Mouse (Mus musculus) hindbrain, embryonic 13.5 days (tissue): ENCODE measurements around the gene Zyg11b. TPM values are rescaled to one million over a fixed set of nuclear protein-coding genes. Genes with fewer than 3 reads are reported as not detected.
A peak's percentile ranks its signal among the peaks of the same experiment; 100 is the strongest.

Experiments
- ATAC-seq: fragments of 200-750 bp; cut with Nextera tagmentation; 2 replicates; pipeline ENCODE4 v1.8.0; 2017; ENCODE audit warnings: moderate TSS enrichment; ENCODE audit not compliant: low FRiP score
- H3K27ac ChIP-seq: fragments of 300-500 bp; sonication (generic); 2 replicates; pipeline ENCODE4 v1.5.1; 2015; ENCODE audit warnings: inconsistent platforms, mild to moderate bottlenecking, moderate library complexity
- H3K27me3 ChIP-seq: fragments of 300-500 bp; sonication (generic); 2 replicates; pipeline ENCODE4 v1.6.1; 2015; ENCODE audit warnings: mild to moderate bottlenecking, inconsistent platforms
- H3K36me3 ChIP-seq: fragments of 300-500 bp; sonication (generic); 2 replicates; pipeline ENCODE4 v1.6.1; 2015; ENCODE audit warnings: mild to moderate bottlenecking, inconsistent platforms
- H3K4me1 ChIP-seq: fragments of 300-500 bp; sonication (generic); replicated peaks from 2 replicates; pipeline ENCODE4 v1.6.1; 2015; ENCODE audit warnings: inconsistent platforms
- H3K4me2 ChIP-seq: fragments of 300-500 bp; sonication (generic); 2 replicates; pipeline ENCODE4 v1.6.1; 2015; ENCODE audit warnings: inconsistent platforms, mild to moderate bottlenecking, moderate library complexity
- H3K4me3 ChIP-seq: fragments of 300-500 bp; sonication (generic); 2 replicates; pipeline ENCODE4 v1.5.1; 2015; ENCODE audit warnings: mild to moderate bottlenecking, inconsistent platforms
- H3K9ac ChIP-seq: fragments of 300-500 bp; sonication (generic); 2 replicates; pipeline ENCODE4 v1.6.1; 2015; ENCODE audit warnings: mild to moderate bottlenecking, inconsistent platforms
- H3K9me3 ChIP-seq: fragments of 300-500 bp; sonication (generic); 2 replicates; pipeline ENCODE4 v1.6.1; 2016; ENCODE audit warnings: inconsistent platforms
- WGBS: fragments of 180-500 bp; shearing (Covaris S2); methylation state at CpG from one replicate; pipeline ENCODE4 v1.1.7; 2015; 5-methylcytosine and 5-hydroxymethylcytosine counted together
- polyA plus RNA-seq: library from polyadenylated mRNA; unstranded; fragments of >200 nt; fragmentation: Nextera tagmentation; extraction: Ambion mirVana; gene quantifications from 2 replicates; pipeline ENCODE4 v1.2.1, GENCODE M21; 2015

Gene Zyg11b
- polyA plus RNA-seq, 1 experiment from 2014 or later: 27.1 TPM

GRCm38 (mm10) chr4:108310706-108311105, 9.8 kb upstream of the Zyg11b start:
- WGBS: 78% methylated on average over 6 of the region's 6 CpGs

GRCm38 (mm10) chr4:108302296-108302890, 1.5 kb upstream of the Zyg11b start:
- no peak for ATAC-seq
- no peaks in the 10 kb centered on the region for H3K27me3 ChIP-seq
- WGBS: 74% methylated on average over 5 of the region's 5 CpGs
- H3K9ac ChIP-seq: no peak overlapping the region
- no peak overlapping the region for H3K4me2 ChIP-seq
- H3K9me3 ChIP-seq: 0 out of 2 replicates have a peak, but pooled peaks cover 1% of the 10 kb centered on the region
- no peak overlapping the region for H3K27ac ChIP-seq
- H3K4me1 ChIP-seq: peaks cover 26% of the 10 kb centered on the region
- no peak overlapping the region for H3K4me3 ChIP-seq
- no peaks in the 10 kb centered on the region for H3K36me3 ChIP-seq

More at GRCm38 (mm10) chr4:108310706-108311105, 9.8 kb upstream of the Zyg11b start:
- H3K4me3 ChIP-seq: no peak overlapping the region
- no peaks in the 10 kb centered on the region for H3K27me3 ChIP-seq
- no peak overlapping the region for H3K9ac ChIP-seq
- H3K27ac ChIP-seq: no peak overlapping the region
- ATAC-seq: no peak
- no peak overlapping the region for H3K4me2 ChIP-seq
- H3K36me3 ChIP-seq: no peaks in the 10 kb centered on the region
- 0 out of 2 replicates have a peak, but pooled peaks cover 3% of the 10 kb centered on the region for H3K9me3 ChIP-seq
- H3K4me1 ChIP-seq: no peaks in the 10 kb centered on the region

GRCm38 (mm10) chr4:108300266-108300665, 630 bp downstream of the Zyg11b start:
- peak overlapping the region; percentile 69 for H3K4me2 ChIP-seq
- no peaks in the 10 kb centered on the region for H3K9me3 ChIP-seq
- peak overlapping the region; percentile 94 for H3K9ac ChIP-seq
- no peaks in the 10 kb centered on the region for H3K36me3 ChIP-seq
- no peaks in the 10 kb centered on the region for H3K27me3 ChIP-seq
- no peak for ATAC-seq
- WGBS: under 1% methylated on average over 14 of the region's 14 CpGs
- peaks cover 26% of the 10 kb centered on the region for H3K4me1 ChIP-seq
- H3K27ac ChIP-seq: peak overlapping the region; percentile 94
- H3K4me3 ChIP-seq: peak overlapping the region; percentile 96

- peaks cover 8% of the 10 kb centered on the region for H3K36me3 ChIP-seq
- H3K4me1 ChIP-seq: no peaks in the 10 kb centered on the region
- no peak overlapping the region for H3K9ac ChIP-seq
- WGBS: 97% methylated on average over 3 of the region's 3 CpGs
- H3K4me2 ChIP-seq: no peak overlapping the region
- no peak overlapping the region for H3K4me3 ChIP-seq
- no peaks in the 10 kb centered on the region for H3K9me3 ChIP-seq
- no peak overlapping the region for H3K27ac ChIP-seq
- ATAC-seq: no peak
- H3K27me3 ChIP-seq: no peaks in the 10 kb centered on the region
Measured at GRCm38 (mm10) chr4:108276973-108277372, 23.9 kb downstream of the Zyg11b start.

GRCm38 (mm10) chr4:108272286-108272685, 28.6 kb downstream of the Zyg11b start:
- H3K9me3 ChIP-seq: no peaks in the 10 kb centered on the region
- no peak overlapping the region for H3K4me2 ChIP-seq
- peaks cover 20% of the 10 kb centered on the region for H3K36me3 ChIP-seq
- H3K9ac ChIP-seq: no peak overlapping the region
- H3K27ac ChIP-seq: no peak overlapping the region
- 80% methylated on average over 4 of the region's 4 CpGs for WGBS
- ATAC-seq: no peak
- no peaks in the 10 kb centered on the region for H3K4me1 ChIP-seq
- H3K27me3 ChIP-seq: no peaks in the 10 kb centered on the region
- no peak overlapping the region for H3K4me3 ChIP-seq

GRCm38 (mm10) chr4:108265774-108266173, 35.1 kb downstream of the Zyg11b start:
- Histone ChIP-seq H3K27me3 (no peaks in the 10 kb centered on the region), H3K9me3 (no peaks in the 10 kb centered on the region), H3K4me2 (no peak overlapping the region), H3K27ac (no peak overlapping the region), H3K9ac (no peak overlapping the region), H3K4me3 (no peak overlapping the region), H3K4me1 (no peaks in the 10 kb centered on the region), H3K36me3 (peaks cover 51% of the 10 kb centered on the region)
- no peak for ATAC-seq
- 92% methylated on average over 7 of the region's 7 CpGs for WGBS

GRCm38 (mm10) chr4:108253317-108253716, 47.6 kb downstream of the Zyg11b start:
- peaks cover 91% of the 10 kb centered on the region for H3K36me3 ChIP-seq
- ATAC-seq: no peak
- H3K4me3 ChIP-seq: no peak overlapping the region
- no peak overlapping the region for H3K9ac ChIP-seq
- no peak overlapping the region for H3K4me2 ChIP-seq
- WGBS: 93% methylated on average over 6 of the region's 6 CpGs
- no peaks in the 10 kb centered on the region for H3K4me1 ChIP-seq
- H3K27ac ChIP-seq: no peak overlapping the region
- no peaks in the 10 kb centered on the region for H3K9me3 ChIP-seq
- no peaks in the 10 kb centered on the region for H3K27me3 ChIP-seq

GRCm38 (mm10) chr4:108250501-108250900, 50.4 kb downstream of the Zyg11b start:
- H3K9ac ChIP-seq: no peak overlapping the region
- no peaks in the 10 kb centered on the region for H3K9me3 ChIP-seq
- H3K27me3 ChIP-seq: no peaks in the 10 kb centered on the region
- H3K4me1 ChIP-seq: no peaks in the 10 kb centered on the region
- WGBS: 98% methylated on average over 9 of the region's 9 CpGs
- H3K4me2 ChIP-seq: no peak overlapping the region
- peaks cover 73% of the 10 kb centered on the region for H3K36me3 ChIP-seq
- no peak overlapping the region for H3K4me3 ChIP-seq
- ATAC-seq: no peak
- H3K27ac ChIP-seq: no peak overlapping the region

- WGBS: 94% methylated on average over 3 of the region's 3 CpGs
Measured at GRCm38 (mm10) chr4:108249314-108249713, 51.6 kb downstream of the Zyg11b start.

GRCm38 (mm10) chr4:108233654-108234053, 67.2 kb downstream of the Zyg11b start:
- Histone ChIP-seq H3K9me3 (no peaks in the 10 kb centered on the region), H3K27me3 (no peaks in the 10 kb centered on the region), H3K4me3 (no peak overlapping the region), H3K27ac (no peak overlapping the region), H3K36me3 (peaks cover 71% of the 10 kb centered on the region), H3K4me1 (no peaks in the 10 kb centered on the region), H3K9ac (no peak overlapping the region), H3K4me2 (no peak overlapping the region)
- WGBS: 94% methylated on average over 3 of the region's 3 CpGs
- ATAC-seq: no peak

More at GRCm38 (mm10) chr4:108249314-108249713, 51.6 kb downstream of the Zyg11b start:
- no peak for ATAC-seq
- H3K4me1 ChIP-seq: no peaks in the 10 kb centered on the region
- H3K27ac ChIP-seq: no peak overlapping the region
- H3K27me3 ChIP-seq: no peaks in the 10 kb centered on the region
- H3K9me3 ChIP-seq: no peaks in the 10 kb centered on the region
- H3K36me3 ChIP-seq: peaks cover 74% of the 10 kb centered on the region
- H3K4me2 ChIP-seq: no peak overlapping the region
- no peak overlapping the region for H3K4me3 ChIP-seq
- no peak overlapping the region for H3K9ac ChIP-seq

GRCm38 (mm10) chr4:108225341-108225872, 75.5 kb downstream of the Zyg11b start:
- WGBS: 37% methylated on average over 3 of the region's 3 CpGs

GRCm38 (mm10) chr4:108222507-108222906, 78.4 kb downstream of the Zyg11b start:
- no peak overlapping the region for H3K9ac ChIP-seq
- no peak overlapping the region for H3K4me2 ChIP-seq
- no peaks in the 10 kb centered on the region for H3K36me3 ChIP-seq
- WGBS: 78% methylated on average over 5 of the region's 5 CpGs
- peaks cover 5% of the 10 kb centered on the region; the same call in 1 of the 2 replicates for H3K4me1 ChIP-seq
- ATAC-seq: no peak
- H3K4me3 ChIP-seq: no peak overlapping the region
- no peak overlapping the region for H3K27ac ChIP-seq
- H3K9me3 ChIP-seq: no peaks in the 10 kb centered on the region
- peaks cover 35% of the 10 kb centered on the region for H3K27me3 ChIP-seq

More at GRCm38 (mm10) chr4:108225341-108225872, 75.5 kb downstream of the Zyg11b start:
- no peaks in the 10 kb centered on the region for H3K4me1 ChIP-seq
- 0 out of 2 replicates have a peak, but pooled peaks cover 8% of the 10 kb centered on the region for H3K27me3 ChIP-seq
- H3K9me3 ChIP-seq: no peaks in the 10 kb centered on the region
- no peak overlapping the region for H3K4me3 ChIP-seq
- H3K27ac ChIP-seq: no peak overlapping the region
- no peak overlapping the region for H3K4me2 ChIP-seq
- no peak for ATAC-seq
- H3K9ac ChIP-seq: no peak overlapping the region
- H3K36me3 ChIP-seq: no peaks in the 10 kb centered on the region

GRCm38 (mm10) chr4:108219019-108219418, 81.9 kb downstream of the Zyg11b start:
- H3K27me3 ChIP-seq: peaks cover 66% of the 10 kb centered on the region

More at GRCm38 (mm10) chr4:108219019-108219418, 81.9 kb downstream of the Zyg11b start:
- no peak overlapping the region for H3K4me2 ChIP-seq
- ATAC-seq: no peak
- H3K36me3 ChIP-seq: no peaks in the 10 kb centered on the region
- peaks cover 8% of the 10 kb centered on the region for H3K4me1 ChIP-seq
- H3K4me3 ChIP-seq: no peak overlapping the region
- WGBS: 7% methylated on average over 9 of the region's 9 CpGs
- H3K9me3 ChIP-seq: no peaks in the 10 kb centered on the region
- H3K9ac ChIP-seq: no peak overlapping the region
- no peak overlapping the region for H3K27ac ChIP-seq
